ENCODE assay signal across 7 mouse cellular contexts in the genomic region with DNA sequence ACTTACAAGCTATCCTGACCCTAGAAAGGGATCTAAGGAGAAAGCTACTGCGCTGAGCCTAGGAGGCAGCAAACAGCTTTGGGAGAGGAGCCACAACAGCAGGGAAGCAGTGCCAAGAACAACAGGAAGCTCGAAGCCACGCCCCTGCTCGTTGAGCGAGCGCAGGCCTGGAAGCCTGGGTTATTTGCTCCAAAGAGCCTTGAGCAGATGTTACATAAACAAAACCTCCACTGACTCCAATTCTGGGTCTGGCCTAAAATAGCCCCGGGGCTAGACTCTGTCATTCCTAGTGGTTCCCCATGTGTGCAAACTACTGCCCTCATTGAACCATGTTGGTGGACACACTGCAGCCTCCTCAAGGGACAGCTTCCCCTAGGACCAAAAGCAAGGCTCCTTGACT.
DNase-seq lines count a peak whose midpoint lies in the region; ATAC-seq and TF ChIP-seq lines count a peak whose summit lies in the region.

No protein-coding gene starts in this region.

- H3K4me3 ChIP-seq in embryonic fibroblast, embryonic 13.5 days (ENCODE audit: insufficient read depth, low read length): no peak overlapping the region
- peak overlapping the region; percentile 16 for H3K4me3 ChIP-seq in limb, embryonic 10.5 days
- peak overlapping the region; percentile 17; the same call in 1 of the 2 replicates for H3K4me3 ChIP-seq in midbrain, embryonic 12.5 days
- H3K4me3 ChIP-seq in stomach, embryonic 15.5 days (replicated peaks): 0 out of 2 replicates have a peak overlapping the region, but pooled peaks have one; percentile 3

- TF ChIP-seq POLR2A in embryonic fibroblast, embryonic 13.5 days (IDR thresholded peaks at IDR 0.05; ENCODE audit: low read depth, low read length): no peak

- H3K4me1 ChIP-seq in embryonic fibroblast, embryonic 13.5 days (ENCODE audit: control insufficient read depth, insufficient read depth, low read length): peaks cover 15% of the 10 kb centered on the region
- H3K4me1 ChIP-seq in limb, embryonic 10.5 days: peaks cover 48% of the 10 kb centered on the region
- H3K4me1 ChIP-seq in midbrain, embryonic 12.5 days: peaks cover 13% of the 10 kb centered on the region
- H3K4me1 ChIP-seq in stomach, embryonic 15.5 days: peaks cover 14% of the 10 kb centered on the region

- H3K27me3 ChIP-seq in limb, embryonic 10.5 days (ENCODE audit: low read depth, poor library complexity, severe bottlenecking): no peaks in the 10 kb centered on the region
- H3K27me3 ChIP-seq in midbrain, embryonic 12.5 days: peaks cover 31% of the 10 kb centered on the region
- no peaks in the 10 kb centered on the region for H3K27me3 ChIP-seq in stomach, embryonic 15.5 days (replicated peaks)

- DNase-seq in brain, adult 2 months (ENCODE audit: low read depth, low spot score): peak; percentile 71
- DNase-seq in heart, adult 8-10 months (ENCODE audit: low spot score): peak; percentile 96
- DNase-seq in kidney, adult 8-10 months: peak; percentile 94 to 96
- DNase-seq in limb, embryonic 10.5 days (ENCODE audit: low spot score): peak; percentile 78

- peak overlapping the region; percentile 40 for H3K4me2 ChIP-seq in midbrain, embryonic 12.5 days (replicated peaks)
- peak overlapping the region; percentile 42 for H3K4me2 ChIP-seq in stomach, embryonic 15.5 days

- no peak overlapping the region for H3K9ac ChIP-seq in midbrain, embryonic 12.5 days (replicated peaks)
- H3K9ac ChIP-seq in stomach, embryonic 15.5 days: no peak overlapping the region

- H3K27ac ChIP-seq in embryonic fibroblast, embryonic 13.5 days (ENCODE audit: insufficient read depth, low read length): peak overlapping the region; percentile 86
- H3K27ac ChIP-seq in limb, embryonic 10.5 days: peak overlapping the region; percentile 93
- H3K27ac ChIP-seq in midbrain, embryonic 12.5 days (replicated peaks): no peak overlapping the region
- H3K27ac ChIP-seq in stomach, embryonic 15.5 days: peak overlapping the region; percentile 86

- 3% methylated on average over 7 of the region's 7 CpGs for WGBS in limb, embryonic 10.5 days
- WGBS in midbrain, embryonic 12.5 days: 4% methylated on average over 7 of the region's 7 CpGs
- 4% methylated on average over 7 of the region's 7 CpGs for WGBS in stomach, embryonic 15.5 days

- H3K9me3 ChIP-seq in limb, embryonic 10.5 days (replicated peaks): no peaks in the 10 kb centered on the region
- no peaks in the 10 kb centered on the region for H3K9me3 ChIP-seq in midbrain, embryonic 12.5 days
- H3K9me3 ChIP-seq in stomach, embryonic 15.5 days: no peaks in the 10 kb centered on the region

- TF ChIP-seq CTCF in embryonic fibroblast, embryonic 13.5 days (IDR thresholded peaks at IDR 0.05; ENCODE audit: borderline replicate concordance, insufficient read depth, low read length): peak; percentile 17; the same call in 1 of the 2 replicates

- H3K36me3 ChIP-seq in limb, embryonic 10.5 days: no peaks in the 10 kb centered on the region
- no peaks in the 10 kb centered on the region for H3K36me3 ChIP-seq in midbrain, embryonic 12.5 days
- H3K36me3 ChIP-seq in stomach, embryonic 15.5 days: no peaks in the 10 kb centered on the region

- ATAC-seq in midbrain, embryonic 12.5 days (ENCODE audit: low FRiP score, low read depth): 0 out of 2 replicates have a peak, but pooled peaks have one; percentile 34
- ATAC-seq in stomach, embryonic 15.5 days (ENCODE audit: insufficient read depth, low FRiP score, low read depth): peak; percentile 78
